Mouse (Mus musculus): Measurements from ENCODE around the gene Adgrl3. TPM values are rescaled to one million over a fixed set of nuclear protein-coding genes. Genes with fewer than 3 reads are reported as not detected.

The Adgrl3 gene
- total and polyA plus RNA-seq, 3 experiments = not detected

- DNase-seq (ENCODE audit: low read depth, low spot score) = no peak
- Histone ChIP-seq H3K9ac (ENCODE audit: control insufficient read depth, low read depth, low read length, poor library complexity, severe bottlenecking) (no peak overlapping the region), H3K27me3 (ENCODE audit: control insufficient read depth in 1 of 2, insufficient read depth in 2 of 2, low read length in 2 of 2) (no peaks in the 10 kb centered on the region), H3K9me3 (replicated peaks; ENCODE audit: insufficient read depth, low read length) (no peaks in the 10 kb centered on the region), H3K4me1 (ENCODE audit: control insufficient read depth in 1 of 2, insufficient read depth in 2 of 2, low read length in 2 of 2) (no peaks in the 10 kb centered on the region), H3K79me2 (ENCODE audit: control insufficient read depth, insufficient read depth, low read length, poor library complexity) (no peaks in the 10 kb centered on the region), H3K36me3 (ENCODE audit: control insufficient read depth in 1 of 2, insufficient read depth in 2 of 2, low read length in 2 of 2) (no peaks in the 10 kb centered on the region), H3K27ac (ENCODE audit: control insufficient read depth, low read depth, low read length) (no peak overlapping the region), H3K4me3 (ENCODE audit: control insufficient read depth in 1 of 2, insufficient read depth in 1 of 2, low read depth in 2 of 2, low read length in 2 of 2) (no peak overlapping the region)
- TF ChIP-seq ZNF384 (IDR thresholded peaks at IDR 0.05; ENCODE audit: low read depth, low read length) (no peak), MAFK (IDR thresholded peaks at IDR 0.05; ENCODE audit: borderline replicate concordance, low read depth, low read length) (no peak), GATA1 (IDR thresholded peaks at IDR 0.05; ENCODE audit: low read depth, low read length) (no peak), ETS1 (IDR thresholded peaks at IDR 0.05; ENCODE audit: low read depth, low read length) (no peak)
These were observed 38.2 kb downstream of the Adgrl3 start for GRCm38 (mm10) chr5:81058122-81058521.

- no peak for DNase-seq (ENCODE audit: low read depth, low spot score)
- TF ChIP-seq ZNF384 (IDR thresholded peaks at IDR 0.05; ENCODE audit: low read depth, low read length) (no peak), USF2 (IDR thresholded peaks at IDR 0.05; ENCODE audit: borderline replicate concordance in 1 of 2, insufficient read depth in 1 of 2, low read depth in 1 of 2, low read length in 2 of 2) (no peak), TCF12 (IDR thresholded peaks at IDR 0.05; ENCODE audit: low read depth, low read length) (no peak), USF1 (IDR thresholded peaks at IDR 0.05; ENCODE audit: low read depth, low read length) (no peak), SMC3 (IDR thresholded peaks at IDR 0.05; ENCODE audit: low read depth, low read length) (no peak), CTCF (IDR thresholded peaks at IDR 0.05 in 2 of 3, conservative IDR thresholded peaks at IDR 0.05 in 1 of 3; ENCODE audit: control insufficient read depth in 1 of 3, insufficient read depth in 1 of 3, low read depth in 2 of 3, low read length in 3 of 3, poor library complexity in 1 of 3, severe bottlenecking in 1 of 3) (no peak), ETS1 (IDR thresholded peaks at IDR 0.05; ENCODE audit: low read depth, low read length) (no peak), ZKSCAN1 (IDR thresholded peaks at IDR 0.05; ENCODE audit: low read depth, low read length) (no peak), HCFC1 (IDR thresholded peaks at IDR 0.05; ENCODE audit: low read depth, low read length) (no peak), GATA1 (IDR thresholded peaks at IDR 0.05; ENCODE audit: low read depth, low read length) (no peak), CHD2 (IDR thresholded peaks at IDR 0.05; ENCODE audit: low read length) (no peak), GABPA (IDR thresholded peaks at IDR 0.05; ENCODE audit: low read depth, low read length) (no peak), UBTF (IDR thresholded peaks at IDR 0.05; ENCODE audit: borderline replicate concordance, insufficient read depth, low read depth, low read length) (no peak)
- Histone ChIP-seq H3K9ac (ENCODE audit: control insufficient read depth, low read depth, low read length, poor library complexity, severe bottlenecking) (no peak overlapping the region), H3K27me3 (ENCODE audit: control insufficient read depth in 1 of 2, insufficient read depth in 2 of 2, low read length in 2 of 2) (no peaks in the 10 kb centered on the region), H3K79me2 (ENCODE audit: control insufficient read depth, insufficient read depth, low read length, poor library complexity) (no peaks in the 10 kb centered on the region), H3K27ac (ENCODE audit: control insufficient read depth, low read depth, low read length) (no peak overlapping the region), H3K4me3 (ENCODE audit: control insufficient read depth in 1 of 2, insufficient read depth in 1 of 2, low read depth in 2 of 2, low read length in 2 of 2) (no peak overlapping the region), H3K36me3 (ENCODE audit: control insufficient read depth in 1 of 2, insufficient read depth in 2 of 2, low read length in 2 of 2) (no peaks in the 10 kb centered on the region), H3K9me3 (replicated peaks; ENCODE audit: insufficient read depth, low read length) (no peaks in the 10 kb centered on the region), H3K4me1 (ENCODE audit: control insufficient read depth in 1 of 2, insufficient read depth in 2 of 2, low read length in 2 of 2) (no peaks in the 10 kb centered on the region)
These were observed 41.0 kb downstream of the Adgrl3 start for GRCm38 (mm10) chr5:81060950-81061349.

GRCm38 (mm10) chr5:81061386-81061785 is 41.4 kb downstream of the Adgrl3 start:
- Histone ChIP-seq H3K27me3 (ENCODE audit: control insufficient read depth in 1 of 2, insufficient read depth in 2 of 2, low read length in 2 of 2) (no peaks in the 10 kb centered on the region), H3K9ac (ENCODE audit: control insufficient read depth, low read depth, low read length, poor library complexity, severe bottlenecking) (no peak overlapping the region), H3K4me3 (ENCODE audit: control insufficient read depth in 1 of 2, insufficient read depth in 1 of 2, low read depth in 2 of 2, low read length in 2 of 2) (no peak overlapping the region), H3K27ac (ENCODE audit: control insufficient read depth, low read depth, low read length) (no peak overlapping the region), H3K36me3 (ENCODE audit: control insufficient read depth in 1 of 2, insufficient read depth in 2 of 2, low read length in 2 of 2) (no peaks in the 10 kb centered on the region), H3K79me2 (ENCODE audit: control insufficient read depth, insufficient read depth, low read length, poor library complexity) (no peaks in the 10 kb centered on the region), H3K4me1 (ENCODE audit: control insufficient read depth in 1 of 2, insufficient read depth in 2 of 2, low read length in 2 of 2) (no peaks in the 10 kb centered on the region), H3K9me3 (replicated peaks; ENCODE audit: insufficient read depth, low read length) (no peaks in the 10 kb centered on the region)
- TF ChIP-seq E2F4 (IDR thresholded peaks at IDR 0.05; ENCODE audit: borderline replicate concordance, low read depth, low read length) (no peak), ZC3H11A (IDR thresholded peaks at IDR 0.05; ENCODE audit: low read depth, low read length) (no peak), ZKSCAN1 (IDR thresholded peaks at IDR 0.05; ENCODE audit: low read depth, low read length) (no peak), MAZ (IDR thresholded peaks at IDR 0.05; ENCODE audit: low read depth, low read length) (no peak), POLR2AphosphoS5 (IDR thresholded peaks at IDR 0.05; ENCODE audit: borderline replicate concordance, low read depth, low read length) (no peak), GABPA (IDR thresholded peaks at IDR 0.05; ENCODE audit: low read depth, low read length) (no peak)
- no peak for DNase-seq (ENCODE audit: low read depth, low spot score)
